Mouse (Mus musculus): ENCODE measurements around the gene Ifnar1. TPM values are rescaled to one million over a fixed set of nuclear protein-coding genes. Genes with fewer than 3 reads are reported as not detected.
A peak's percentile ranks its signal among the peaks of the same experiment; 100 is the strongest.

Gene Ifnar1
- total RNA-seq, 2 experiments from 2014 or later: 19.0 to 23.1 TPM

DNA sequence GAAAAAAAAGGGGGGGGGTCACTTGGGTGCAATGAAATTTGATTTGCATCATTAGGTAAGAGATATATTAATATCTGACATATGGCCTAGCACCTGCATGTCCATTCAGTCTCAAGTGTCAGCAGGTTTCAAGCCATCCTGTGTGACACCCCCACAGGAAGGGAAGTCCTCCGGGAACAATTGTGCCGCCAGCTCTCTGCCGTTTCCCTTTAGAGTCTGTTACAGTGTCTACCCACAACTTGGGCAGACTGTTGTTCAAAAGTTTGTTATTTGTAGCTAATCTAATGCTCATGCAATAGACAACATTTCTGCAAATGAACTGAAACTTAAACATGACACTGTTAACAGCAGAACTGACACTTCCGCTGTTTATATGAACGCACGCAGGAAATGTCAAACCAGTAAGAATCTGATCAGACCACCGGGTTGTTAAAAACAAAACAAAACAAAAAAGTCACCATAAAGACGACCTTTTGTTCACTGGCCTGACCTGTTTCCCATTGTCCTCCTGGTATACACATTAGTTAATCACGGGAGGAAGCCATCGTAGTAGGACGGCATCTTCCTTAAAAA is 23.9 kb upstream of the Ifnar1 start:
- DNase-seq: peak in 1 of 2 experiments; percentile 65

DNA sequence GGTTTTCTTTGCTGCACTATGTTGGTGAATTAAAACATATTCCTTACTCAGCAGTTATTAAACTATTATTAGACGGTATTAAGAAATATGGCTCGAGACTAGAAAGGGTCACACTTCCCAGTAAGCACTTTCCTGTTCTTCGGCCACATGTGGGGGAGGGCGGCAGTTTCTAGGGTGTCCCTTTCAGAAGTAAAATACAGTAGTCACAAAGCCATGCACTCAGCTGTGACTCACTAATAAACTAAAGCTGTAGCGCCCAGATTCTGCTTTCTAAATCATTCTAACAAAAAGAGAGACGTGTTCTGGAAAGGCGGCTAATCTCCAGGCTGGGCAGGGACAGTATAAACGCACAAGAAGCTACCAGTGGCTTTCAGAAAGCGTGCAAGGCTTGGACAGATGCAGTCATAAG is 23.3 kb upstream of the Ifnar1 start:
- DNase-seq: peak in 1 of 2 experiments; percentile 60

DNA sequence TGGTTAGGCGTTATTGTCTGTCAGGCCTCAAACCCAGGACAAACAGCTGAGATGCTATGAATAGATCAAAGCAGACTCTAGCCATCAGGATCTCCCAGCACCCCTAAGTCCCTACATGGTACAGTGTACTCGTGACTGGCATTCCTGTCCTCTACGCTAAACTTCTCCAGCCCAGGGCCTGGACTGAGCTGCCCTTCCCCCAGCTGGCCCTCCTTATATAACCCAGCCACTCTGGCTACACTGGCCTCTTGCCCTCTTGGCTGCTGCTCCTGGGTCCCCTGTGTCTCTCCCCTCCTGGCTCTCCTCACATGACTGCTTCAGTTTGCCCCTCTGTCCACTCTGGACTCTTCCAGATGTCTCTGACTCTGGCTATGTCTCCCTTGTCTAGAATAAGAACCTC is 22.4 kb upstream of the Ifnar1 start:
- peak; percentile 59 to 72 for DNase-seq

DNA sequence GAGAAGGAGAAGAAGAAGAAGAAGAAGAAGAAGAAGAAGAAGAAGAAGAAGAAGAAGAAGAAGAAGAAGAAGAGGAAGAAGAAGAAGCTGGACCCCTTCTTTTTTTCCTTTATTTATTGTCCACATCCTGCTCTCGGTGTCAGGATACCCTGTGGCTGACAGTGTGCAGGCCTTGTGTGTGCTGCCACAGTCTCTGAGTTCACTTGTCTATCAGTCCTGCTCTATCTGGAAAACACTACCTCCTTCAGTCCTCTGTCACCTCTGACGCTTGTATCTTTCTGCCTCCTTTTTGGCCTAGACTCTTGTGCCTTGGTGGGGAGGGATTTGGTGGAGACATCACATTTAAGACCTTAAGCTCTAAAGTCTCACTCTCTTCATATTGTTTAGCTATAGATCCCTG is 21.6 kb upstream of the Ifnar1 start:
- DNase-seq: no peak

DNA sequence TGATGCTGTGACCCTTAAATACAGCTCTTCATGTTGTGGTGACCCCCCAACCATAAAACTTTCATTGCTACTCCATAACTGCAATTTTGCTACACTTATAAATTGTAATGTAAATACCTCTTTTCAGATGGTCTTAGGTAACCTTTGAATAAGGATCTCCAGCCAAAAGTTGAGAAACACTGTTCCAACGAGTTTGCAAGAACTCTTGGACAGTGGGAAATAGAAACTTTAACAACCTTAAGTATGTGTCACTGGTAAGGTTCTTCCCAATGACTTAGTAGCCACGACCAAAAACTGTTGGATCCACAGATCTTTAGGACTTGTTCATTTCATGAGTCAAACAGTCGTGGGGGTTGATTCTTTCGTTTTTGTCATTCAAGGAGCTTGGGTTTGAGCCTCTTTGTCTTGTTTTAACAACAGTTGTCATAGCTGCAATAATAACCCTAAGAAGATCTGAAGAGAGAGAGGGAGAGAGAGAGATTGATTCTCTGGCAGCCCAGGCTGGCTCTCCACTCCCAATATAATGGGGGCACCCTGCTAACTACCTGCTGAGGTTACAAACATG is 21.1 kb upstream of the Ifnar1 start:
- DNase-seq: no peak

DNA sequence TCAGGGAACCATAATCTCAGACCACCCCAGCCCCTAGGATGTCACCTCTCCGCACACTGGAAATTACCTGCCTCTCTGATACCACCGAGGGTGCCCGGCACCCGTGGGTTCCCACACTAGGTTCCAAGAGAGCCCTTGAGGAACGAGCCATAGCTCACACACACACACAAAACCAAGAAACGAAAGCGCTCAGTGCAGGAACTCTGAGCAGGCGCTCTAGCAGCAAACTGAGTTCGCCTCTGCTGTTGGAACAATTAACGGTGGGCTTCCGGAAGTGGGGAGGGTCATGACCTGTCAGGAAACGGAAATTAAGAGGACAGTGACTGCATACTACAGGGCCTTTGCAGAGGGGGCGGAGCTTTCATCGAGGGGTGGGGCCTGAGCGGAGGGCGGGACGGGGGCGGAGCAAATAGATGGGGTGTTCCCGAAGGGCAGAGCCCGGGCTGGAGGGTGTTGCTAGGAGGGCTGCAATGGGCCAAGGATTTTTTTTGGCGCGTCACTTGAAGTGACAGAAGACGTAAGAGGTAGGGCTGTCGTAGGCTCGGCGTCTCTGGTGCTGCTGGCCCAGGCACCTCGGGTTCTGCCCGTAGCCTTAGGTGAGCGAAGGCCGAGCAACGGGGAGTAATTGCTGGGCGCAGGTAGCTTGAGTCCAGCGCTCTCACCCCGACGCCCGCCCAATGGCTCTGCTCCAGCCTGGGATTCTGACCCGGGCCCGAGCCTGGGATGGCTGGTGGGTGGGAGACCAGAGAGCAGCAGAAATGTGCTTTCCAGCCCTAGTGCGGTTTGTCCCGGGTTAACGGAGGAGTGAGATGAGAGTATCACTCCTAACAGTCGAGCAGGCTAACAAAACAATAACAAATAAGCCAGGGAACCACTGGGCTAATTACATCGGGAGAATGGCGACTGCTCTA is 20.2 kb upstream of the Ifnar1 start:
- peak; percentile 92 to 93 for DNase-seq

DNA sequence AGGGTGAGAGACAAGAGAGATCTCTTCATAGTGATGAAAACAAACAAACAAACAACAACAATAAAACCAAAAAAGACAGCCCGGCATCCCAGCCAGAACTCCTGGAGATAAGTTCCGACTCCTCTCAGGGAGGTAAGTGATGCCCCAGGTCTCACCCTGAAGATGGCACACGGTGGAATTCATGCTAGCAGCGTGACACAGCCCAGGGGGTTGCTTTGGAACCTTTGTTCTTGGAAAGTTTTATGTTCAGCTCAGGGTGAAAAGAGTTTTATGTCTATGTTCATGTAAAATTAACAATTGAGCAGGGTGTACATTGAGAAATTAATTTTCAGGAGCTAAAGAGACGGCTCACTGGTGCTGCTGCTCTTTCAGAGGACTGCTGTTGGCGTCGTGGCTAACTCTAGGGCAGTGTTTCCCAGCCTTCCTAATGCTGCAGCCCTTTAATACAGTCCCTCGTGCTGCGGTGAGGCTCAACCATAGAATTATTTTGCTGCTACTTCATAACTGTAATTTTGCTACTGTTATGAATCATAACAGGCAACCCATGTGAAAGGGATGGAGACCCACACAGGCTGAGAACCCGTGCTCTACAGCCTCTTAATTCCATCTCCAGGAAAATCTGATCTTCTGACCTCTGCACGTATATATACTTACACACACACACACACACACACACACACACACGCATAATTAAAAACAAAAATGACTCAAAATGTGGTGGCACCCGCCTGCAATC is 19.4 kb upstream of the Ifnar1 start:
- DNase-seq: no peak

DNA sequence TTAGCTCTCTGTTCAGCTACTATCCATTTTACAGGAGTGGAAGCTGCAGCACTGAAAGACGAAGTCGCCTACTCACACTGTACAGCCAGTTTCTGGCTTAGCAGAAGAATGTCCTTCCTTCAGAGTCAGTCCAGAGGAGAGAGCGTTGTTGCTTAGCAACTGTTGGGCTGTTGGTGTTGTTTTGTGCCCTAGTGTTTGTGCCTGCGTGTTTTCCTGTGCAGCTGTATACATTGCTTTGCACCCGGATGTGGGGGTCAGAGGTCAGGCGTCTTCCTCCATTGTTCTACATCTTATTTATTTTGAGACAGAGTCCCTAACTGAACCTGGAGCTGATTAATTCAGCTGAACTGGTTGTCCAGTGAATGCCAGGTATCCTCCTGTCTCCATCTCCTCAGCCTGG is 18.5 kb upstream of the Ifnar1 start:
- DNase-seq: peak in 1 of 2 experiments; percentile 24

DNA sequence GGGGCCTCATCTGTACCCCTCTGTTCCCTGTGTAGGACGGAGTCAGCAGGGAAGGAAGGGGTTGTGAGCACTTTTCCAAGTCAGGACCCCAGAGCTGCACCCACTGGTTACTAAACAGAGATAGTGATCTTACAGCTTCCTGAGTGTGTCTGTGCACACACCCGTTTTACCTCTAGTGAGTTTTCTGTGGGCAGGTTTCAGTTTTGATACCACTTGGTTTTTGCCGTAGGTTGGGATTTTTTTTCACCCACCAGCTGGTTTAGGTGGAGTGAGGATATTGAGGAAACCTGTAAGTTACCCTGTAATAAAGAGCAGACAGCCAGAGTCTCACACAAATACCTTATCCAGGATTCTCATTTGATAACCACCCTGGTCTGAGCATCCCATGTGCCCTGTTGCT is 14.6 kb upstream of the Ifnar1 start:
- DNase-seq: no peak

DNA sequence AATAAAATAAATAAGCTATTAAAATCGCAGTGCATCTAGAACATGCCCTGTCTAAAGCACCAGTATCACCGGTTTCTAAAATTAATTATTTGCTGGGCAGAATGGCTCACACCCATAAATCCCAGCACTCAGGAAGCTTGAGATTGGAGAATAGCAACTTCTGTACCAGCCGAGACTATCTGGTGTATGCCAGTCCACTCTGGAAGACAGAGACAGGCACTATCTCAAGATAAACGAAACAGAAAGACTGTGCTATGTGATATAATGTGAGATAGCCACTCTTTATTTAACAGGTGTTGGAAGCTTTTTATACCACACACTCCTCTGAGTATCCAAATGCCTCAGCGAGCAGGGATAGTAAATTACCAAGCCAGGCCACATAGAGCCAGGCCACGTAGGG is 13.6 kb upstream of the Ifnar1 start:
- no peak for DNase-seq

DNA sequence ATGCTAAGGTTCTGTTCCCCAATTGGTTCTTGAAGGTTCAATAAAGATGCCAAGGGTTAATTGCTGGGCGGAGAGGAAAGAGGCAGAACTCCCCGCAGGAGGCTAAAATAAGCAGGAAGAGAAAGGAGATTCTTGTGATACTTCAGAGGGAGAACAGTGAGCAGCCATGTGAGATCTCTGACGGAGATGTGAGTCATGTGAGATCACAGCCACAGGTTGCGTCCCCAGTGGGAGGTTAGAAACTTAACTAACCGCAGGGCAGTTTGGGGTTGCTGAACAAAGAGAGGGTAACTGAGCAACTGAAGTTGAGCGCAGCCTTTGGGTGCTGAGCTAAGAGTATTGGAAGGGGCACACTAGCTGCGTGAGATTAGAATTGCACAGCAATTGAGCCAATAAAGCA is 9.3 kb upstream of the Ifnar1 start:
- no peak for DNase-seq

DNA sequence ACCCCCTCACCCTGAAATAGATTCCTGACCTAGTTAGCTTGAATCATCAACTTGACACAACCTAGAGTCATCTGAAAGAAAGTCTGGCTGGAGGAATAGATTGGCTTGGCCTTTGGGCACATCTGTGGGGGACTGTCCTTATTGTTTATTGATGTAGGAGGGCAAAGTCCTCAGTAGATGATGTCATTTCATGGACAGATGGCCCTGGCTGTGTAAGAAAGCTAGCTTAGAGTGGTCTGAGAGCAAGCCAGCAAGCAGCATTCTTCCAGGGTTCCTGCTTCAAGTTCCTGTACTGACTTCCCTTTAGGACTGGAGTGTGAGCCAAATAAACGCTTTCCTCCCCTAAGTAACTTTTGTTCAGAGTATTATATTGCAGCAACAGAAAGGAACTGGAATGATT is 7.0 kb upstream of the Ifnar1 start:
- no peak for DNase-seq

DNA sequence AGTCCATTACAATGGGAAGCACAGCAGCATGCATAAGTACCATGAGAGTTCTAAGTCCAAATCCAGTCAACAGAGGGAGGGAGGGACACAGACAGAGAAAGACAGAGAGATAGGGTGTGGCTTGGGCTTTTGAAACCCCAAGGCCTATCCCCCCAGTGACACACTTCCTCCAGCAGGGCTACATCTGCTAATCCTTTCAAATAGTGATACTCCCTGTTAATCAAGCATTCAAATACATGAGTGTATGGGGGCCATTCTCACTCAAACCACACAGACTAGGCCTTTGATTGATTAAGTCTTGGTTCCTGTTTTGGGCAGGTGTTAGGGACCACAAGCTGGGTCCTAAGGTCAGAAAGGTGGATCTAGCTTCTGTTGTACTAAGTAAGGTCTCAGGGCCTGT is 4.5 kb upstream of the Ifnar1 start:
- no peak for DNase-seq

DNA sequence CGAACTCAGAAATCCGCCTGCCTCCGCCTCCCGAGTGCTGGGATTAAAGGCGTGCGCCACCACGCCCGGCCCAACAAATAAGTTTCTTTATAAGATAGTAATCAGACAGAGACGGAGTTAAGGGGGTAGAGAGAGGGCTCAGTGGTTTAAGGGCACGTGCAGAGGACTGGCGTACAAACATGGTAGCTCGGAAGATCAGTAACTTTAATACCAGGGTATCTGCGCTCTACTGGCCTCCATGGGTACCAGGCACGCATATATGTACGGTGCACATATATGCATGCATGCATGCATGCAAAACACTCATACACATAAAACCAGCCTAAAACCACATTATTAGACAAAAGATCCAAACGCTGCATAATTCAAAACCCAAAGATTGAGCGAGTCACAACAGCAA is 651 bp upstream of the Ifnar1 start:
- no peak for DNase-seq

DNA sequence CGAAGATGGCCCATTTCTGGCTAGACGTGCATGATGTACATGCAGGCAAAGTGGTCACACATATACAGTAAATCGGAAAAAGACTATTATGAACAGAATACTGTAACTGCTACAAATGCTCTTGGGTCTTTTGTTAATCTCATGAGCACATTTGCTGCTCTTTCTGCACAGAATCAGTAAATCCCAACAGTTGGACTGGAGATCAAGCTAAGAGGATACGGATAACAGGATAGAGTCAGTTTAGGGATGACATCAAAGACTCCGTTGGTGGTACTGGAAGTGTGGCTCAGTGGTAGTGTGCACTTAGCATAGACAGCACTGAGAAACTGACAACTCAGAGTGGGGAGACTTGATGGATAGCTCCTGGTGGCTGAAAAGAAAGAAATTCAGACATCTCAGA is 803 bp downstream of the Ifnar1 start:
- DNase-seq: no peak

DNA sequence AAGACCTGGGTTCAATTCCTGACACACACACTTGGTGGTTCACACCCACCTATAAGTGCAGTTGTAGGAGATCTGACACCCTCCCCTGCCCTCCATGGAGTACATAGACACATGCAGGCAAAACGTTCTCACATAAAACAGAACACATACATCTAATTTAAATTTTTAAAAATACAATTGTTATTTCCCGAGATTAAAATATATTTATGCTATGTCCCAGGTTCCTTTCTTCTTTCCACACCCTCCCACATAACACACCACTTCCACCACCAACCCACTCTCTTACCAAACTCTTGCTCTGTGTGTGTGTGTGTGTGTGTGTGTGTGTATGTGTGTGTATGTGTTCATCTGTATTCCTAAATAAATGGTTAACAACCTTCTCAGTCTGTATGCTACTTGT is 3.0 kb downstream of the Ifnar1 start:
- no peak for DNase-seq

DNA sequence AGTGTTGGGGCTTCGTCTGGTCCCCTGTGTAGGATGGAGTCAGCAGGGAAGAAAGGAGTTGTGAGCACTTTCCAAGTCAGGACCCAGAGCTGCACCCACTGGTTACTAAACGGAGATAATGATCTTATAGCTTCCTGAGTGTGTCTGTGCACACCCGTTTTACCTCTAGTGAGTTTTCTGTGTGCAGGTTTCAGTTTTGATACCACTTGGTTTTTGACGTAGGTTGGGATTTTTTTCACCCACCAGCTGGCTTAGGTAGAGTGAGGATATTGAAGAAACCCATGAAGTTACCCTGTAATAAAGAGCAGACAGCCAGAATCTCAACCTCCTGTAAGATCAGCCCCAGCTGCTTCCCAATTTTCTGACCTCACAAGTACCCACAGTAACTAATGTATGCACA is 5.9 kb downstream of the Ifnar1 start:
- DNase-seq: no peak

DNA sequence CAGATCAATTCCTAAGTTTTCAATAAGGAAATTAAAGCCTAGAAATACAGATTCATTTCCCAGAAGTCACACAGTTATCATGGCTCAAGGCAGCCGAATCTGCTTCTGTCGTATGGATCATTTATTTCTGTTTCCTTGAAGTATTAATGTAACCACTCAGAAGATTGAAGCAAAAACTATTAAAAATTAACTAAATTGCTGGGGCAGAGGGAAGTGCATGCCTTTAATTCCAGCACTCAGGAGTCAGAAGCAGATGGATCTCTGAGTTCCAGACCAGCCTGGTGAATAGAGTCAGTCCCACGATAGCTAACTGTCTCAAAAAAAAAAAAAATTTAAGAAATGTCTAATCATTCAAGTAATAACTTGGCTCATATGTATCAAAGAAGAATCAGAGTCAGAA is 6.4 kb downstream of the Ifnar1 start:
- no peak for DNase-seq

DNA sequence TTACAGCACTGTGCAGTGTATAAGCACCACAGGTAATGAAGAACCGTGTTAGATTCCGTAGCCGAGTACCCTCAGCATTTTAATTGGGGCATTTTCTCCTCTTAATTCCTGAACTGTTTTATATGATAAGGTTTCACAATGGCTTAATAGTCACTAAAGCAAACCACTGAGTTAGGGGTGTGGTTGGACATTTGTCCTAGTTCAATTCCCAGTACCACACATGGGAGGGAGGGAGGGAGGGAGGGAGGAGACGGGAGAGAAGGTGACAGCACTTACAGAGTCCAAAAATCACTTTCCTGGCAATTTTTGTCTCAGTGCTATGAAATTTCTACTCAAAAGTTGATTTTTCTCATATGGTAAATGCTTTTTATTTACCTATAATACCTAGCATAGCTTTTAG is 10.5 kb downstream of the Ifnar1 start:
- no peak for DNase-seq

DNA sequence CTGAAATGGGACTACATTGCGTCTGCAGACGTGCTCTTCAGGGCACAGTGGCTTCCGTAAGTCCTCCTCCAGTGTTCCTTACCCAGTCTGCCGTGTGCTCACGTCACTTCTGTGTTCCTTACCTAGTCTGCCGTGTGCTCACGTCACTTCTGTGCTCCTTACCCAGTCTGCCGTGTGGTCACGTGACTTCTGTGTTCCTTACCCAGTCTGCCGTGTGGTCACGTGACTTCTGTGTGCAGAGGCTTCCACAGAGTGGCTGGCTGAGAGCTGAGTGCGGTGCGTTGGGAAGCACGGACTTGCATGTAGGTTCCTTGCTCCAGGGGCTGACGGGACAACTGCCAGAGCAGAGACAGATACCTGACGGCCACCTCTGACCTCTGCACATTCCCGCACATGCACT is 11.2 kb downstream of the Ifnar1 start:
- DNase-seq: no peak

DNA sequence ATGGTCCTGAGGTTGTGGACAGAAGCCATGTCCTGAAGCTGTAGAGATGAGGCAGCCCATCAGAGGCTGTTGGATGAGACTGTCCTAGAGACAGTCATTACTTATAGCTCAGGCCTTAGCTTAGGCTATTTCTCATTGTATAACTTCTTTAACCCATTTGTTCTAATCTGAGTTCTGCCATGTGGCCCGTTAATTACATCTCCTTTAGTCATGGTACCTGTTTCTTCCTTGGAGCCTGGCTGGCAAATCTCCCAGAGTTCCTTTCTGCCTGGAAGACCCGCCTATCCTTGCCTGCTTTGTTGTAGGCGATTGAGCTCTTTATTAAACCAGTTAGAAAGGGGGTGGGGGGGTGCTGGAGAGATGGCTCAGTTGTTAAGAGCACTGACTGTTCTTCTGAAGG is 11.7 kb downstream of the Ifnar1 start:
- DNase-seq: no peak

DNA sequence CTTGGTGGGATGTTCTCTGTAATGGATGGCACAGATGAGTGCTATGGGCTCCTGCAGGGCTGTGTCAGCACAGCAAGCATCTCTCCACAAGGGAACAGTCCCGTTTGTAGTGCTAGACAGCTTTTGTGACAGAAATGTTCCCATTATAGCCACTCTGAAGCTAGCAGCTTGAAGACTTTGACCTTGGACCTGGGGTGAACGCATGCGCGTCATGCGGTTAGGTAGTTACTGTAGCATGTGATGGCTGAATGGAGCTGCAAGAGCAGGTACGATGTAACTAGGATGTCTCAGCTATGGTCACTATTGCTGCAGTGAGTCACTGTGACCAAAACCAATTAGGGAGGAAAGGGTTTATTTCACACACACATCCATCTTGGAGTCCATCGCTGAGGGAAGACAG is 13.0 kb downstream of the Ifnar1 start:
- no peak for DNase-seq

DNA sequence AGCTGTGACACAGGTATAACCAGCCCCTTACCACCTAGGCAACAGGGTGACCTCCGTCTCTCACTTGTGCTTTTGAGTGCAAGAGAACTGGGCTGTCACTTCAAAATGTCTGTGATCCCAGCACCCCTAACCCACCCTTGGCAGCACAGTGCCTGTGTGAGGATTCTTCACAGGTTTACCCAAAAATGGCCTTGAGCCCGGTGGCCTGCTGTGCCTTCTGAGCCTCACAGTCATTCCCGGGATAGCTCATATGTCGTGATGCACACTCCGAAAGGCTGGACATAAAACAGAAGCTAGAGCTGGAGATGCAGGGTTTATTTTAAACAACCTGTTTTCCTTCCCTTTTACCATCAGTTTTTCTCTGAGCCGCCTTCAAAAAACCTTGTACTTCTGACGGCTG is 19.7 kb downstream of the Ifnar1 start:
- DNase-seq: no peak

Measured in heart, adult 18-20 months (tissue).